Mouse (Mus musculus) hindlimb bud, embryonic 11.5 days (tissue): ENCODE measurements around the gene Ube2g1.
"Not testable (repeated sequence)": the region's sequence is repeated elsewhere in the genome, so short reads cannot be mapped to it uniquely, and the experiment has no call there.

Experiments
- DNase-seq: peaks from one replicate; pipeline ENCODE4 v3.0.0-alpha.2; 2012; ENCODE audit warnings: low read depth, low spot score; ENCODE audit errors: extremely low spot score

The Ube2g1 gene

GRCm38 (mm10) chr11:72597780-72598179, 9.3 kb upstream of the Ube2g1 start:
- DNase-seq, result no peak

DNA sequence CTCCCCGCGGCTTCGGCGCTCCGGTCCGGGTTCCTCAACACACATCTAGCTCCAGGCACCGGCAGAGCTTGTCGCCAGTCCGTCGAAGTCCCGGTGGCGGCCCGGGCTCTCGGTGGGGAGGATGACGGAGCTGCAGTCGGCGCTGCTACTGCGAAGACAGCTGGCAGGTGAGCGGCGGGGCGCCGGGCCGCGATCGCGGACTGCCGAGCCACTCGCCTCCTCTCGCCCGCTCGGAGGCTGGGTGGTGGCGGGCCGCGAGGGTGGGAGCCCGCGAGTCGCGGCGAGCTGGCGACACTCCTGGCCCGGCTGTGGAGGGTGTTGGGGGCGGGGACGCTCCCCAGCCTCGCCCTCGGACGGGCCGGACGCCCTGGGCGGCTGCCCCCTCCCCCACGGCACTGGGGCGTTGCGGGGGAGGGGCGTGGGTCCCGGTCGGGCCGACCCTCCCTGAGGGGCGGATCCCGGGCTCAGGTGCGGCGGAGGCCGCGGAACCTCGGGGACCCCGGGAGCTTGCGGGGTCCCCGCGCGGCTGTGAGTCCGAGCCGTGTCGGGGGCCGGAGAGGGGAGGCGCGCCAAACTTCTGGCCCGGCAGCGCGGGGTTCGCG, 487 bp downstream of the Ube2g1 start:
- no peak for DNase-seq

GRCm38 (mm10) chr11:72608071-72608679, 1.1 kb downstream of the Ube2g1 start:
- DNase-seq, result peak; percentile 85

DNA sequence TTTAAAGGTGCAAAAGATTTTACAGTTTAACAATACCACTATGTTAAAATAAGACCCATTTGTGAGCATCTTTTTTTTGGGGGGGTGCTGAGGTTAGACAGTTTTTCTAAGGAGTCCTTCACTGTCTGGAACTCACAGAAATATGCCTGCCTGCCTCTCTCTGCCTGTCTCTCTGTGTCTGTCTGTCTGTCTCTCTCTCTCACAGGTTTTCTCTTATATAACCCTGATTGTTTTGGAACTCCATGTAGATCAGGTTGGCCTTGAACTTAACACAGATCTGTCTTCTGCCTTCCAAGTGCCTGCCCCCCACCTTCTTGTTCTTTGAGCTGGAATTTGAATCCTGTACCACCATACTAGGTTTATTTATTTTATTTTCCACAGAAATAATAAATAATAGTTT, 2.2 kb downstream of the Ube2g1 start:
- no peak for DNase-seq

DNA sequence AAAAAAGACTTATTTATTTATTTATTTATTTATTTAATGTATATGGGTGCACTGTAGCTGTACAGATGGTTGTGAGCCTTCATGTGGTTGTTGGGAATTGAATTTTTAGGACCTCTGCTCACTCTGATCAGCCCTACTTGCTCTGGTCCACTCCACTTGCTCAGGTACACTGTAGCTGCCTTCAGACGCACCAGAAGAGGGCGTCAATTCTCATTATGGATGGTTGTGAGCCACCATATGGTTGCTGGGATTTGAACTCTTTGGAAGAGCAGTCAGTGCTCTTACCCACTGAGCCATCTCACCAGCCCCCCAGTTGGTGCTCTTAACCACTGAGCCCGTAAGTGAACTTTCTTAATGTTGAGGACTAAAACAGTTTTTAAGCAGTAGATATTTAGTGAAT, 7.3 kb downstream of the Ube2g1 start:
- not testable (repeated sequence) for DNase-seq

DNA sequence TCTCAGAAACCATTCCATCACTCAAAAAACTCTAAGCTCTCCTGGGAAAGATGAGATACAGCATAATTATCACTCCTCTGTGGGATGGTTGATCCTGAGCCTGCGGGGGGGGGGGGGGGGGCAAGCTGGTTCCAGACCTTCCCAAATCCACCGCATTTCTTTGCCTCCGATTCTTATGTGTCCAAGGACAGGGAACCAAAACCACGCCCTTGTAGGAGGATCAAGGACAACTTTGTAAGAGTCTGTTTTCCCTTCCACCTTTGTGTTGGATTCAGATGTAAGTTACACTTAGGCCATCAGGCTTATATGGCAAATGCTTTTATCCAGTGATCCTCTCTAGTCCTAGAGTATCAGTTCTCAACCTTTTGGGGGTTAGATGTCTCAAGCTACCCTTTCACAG, 8.8 kb downstream of the Ube2g1 start:
- DNase-seq, result no peak

DNA sequence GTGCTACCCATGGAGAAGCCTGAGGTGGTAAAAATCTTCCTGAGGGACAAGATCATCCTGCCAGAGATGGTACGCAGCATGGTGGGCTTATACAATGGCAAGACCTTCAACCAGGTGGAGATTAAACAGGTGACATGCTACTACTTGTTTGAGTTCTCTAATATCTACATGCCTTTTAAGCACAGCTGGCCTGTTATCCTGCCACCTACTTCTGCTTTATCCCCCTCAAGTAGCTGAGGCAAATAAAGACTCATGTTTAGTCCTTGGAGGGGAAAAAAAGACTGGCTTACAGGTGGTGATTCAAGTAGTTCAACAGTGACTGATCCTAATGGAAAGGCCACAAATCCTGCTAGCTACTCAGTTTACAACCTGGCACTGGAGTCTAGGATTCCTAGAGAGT, 11.4 kb downstream of the Ube2g1 start:
- no peak for DNase-seq

- DNase-seq, result no peak
These were observed 35.6 kb downstream of the Ube2g1 start for GRCm38 (mm10) chr11:72642730-72643129.

DNA sequence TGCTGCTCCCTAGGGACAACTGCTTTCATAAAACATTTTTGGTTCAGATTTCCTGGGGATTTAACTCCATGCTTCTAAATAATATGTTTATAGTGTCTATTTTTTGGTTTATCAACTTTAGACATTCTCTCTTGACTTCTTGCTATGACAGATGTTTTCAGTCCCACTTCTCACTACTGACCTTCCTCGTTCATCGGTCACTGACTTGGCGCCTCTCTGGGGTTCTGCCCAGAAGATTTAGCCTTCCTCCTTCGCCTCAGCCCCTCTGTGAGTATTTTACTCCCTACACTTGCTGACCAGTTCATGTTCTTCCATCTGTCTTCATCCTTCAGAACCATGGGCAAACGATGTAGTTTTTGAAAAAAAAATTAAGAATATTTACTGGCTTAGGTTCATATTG, 38.3 kb downstream of the Ube2g1 start:
- DNase-seq, result no peak

GRCm38 (mm10) chr11:72650347-72650746, 43.3 kb downstream of the Ube2g1 start:
- DNase-seq, result no peak

GRCm38 (mm10) chr11:72659918-72660317, 52.8 kb downstream of the Ube2g1 start:
- no peak for DNase-seq

GRCm38 (mm10) chr11:72660359-72660758, 53.3 kb downstream of the Ube2g1 start:
- no peak for DNase-seq

DNA sequence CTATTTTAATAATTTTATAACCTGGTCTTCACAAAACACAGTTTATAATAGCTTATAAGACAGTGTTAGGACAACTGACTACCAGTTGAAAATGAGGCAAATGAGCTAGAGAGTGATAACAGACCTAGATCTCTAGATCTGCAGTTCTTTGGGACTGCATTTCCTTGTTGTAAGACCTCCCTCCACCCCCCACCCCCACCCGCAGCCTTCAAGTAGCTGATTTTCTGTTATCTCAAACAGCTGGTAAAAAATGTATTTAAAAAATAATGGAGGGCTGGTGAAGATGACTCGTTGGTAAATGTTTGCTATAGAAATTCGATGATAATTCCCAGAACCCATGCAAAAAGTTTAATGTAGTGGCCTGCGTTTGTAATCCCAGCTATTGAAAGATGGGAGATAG, 57.6 kb downstream of the Ube2g1 start:
- DNase-seq, result no peak

DNA sequence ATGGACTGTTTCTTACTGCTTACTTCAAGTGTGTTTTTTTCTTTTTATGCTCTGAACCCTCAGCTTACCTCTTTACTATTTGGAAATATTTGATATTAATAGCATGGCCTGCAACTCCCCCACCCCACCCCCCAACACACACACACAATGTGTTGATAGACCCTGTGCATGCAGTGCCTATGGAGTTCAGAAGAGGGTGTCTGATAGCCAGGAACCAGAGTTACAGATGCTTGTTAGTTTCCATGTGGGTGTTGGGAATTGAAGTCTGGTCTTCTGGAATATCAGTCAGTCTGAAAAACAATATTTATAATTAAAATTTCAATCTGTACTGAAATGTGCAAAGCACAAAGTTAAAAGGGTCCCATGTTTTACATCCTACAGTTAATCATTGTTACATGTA, 63.6 kb downstream of the Ube2g1 start:
- no peak for DNase-seq

- no peak for DNase-seq
These were observed 64.4 kb downstream of the Ube2g1 start for GRCm38 (mm10) chr11:72671294-72671988.

GRCm38 (mm10) chr11:72672438-72672837, 65.4 kb downstream of the Ube2g1 start:
- DNase-seq, result no peak

GRCm38 (mm10) chr11:72675280-72675679, 68.2 kb downstream of the Ube2g1 start:
- no peak for DNase-seq

DNA sequence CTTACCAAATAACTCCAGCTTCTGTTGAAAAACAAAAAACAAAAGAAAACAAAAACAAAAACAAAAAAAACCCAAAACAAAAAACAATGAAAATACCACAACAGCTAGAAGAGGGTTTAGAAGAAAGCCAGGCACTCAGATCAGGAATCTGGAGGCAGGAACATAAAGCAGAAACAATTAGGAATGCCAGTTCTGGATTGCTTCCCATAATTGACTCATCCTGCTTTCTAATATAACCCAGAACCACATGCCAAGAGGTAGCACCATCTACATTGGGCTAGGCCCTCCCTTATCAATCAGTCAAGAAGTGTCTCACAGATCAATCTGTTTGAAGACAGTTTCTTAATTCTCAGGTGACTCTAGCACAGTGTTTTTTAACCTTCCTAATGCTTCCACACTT, 73.6 kb downstream of the Ube2g1 start:
- no peak for DNase-seq

DNA sequence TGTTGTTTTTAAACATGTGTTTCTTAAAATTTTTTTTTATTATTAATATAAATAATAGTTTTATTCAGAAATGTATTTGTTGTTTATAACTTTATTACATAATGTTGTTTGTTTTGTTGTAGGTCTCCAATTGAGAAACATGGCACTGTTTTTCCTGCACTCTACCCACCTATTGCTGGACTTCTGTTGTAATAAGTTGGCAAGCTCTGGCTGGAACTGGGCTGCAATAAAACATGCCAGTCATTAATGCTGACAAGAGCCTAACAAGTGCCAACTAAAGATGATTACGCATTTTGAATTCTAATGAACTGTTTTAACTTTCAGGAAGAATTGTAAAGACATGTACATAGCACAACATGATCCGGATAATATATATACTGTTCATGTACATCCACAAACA, 76.3 kb downstream of the Ube2g1 start:
- DNase-seq, result no peak

DNA sequence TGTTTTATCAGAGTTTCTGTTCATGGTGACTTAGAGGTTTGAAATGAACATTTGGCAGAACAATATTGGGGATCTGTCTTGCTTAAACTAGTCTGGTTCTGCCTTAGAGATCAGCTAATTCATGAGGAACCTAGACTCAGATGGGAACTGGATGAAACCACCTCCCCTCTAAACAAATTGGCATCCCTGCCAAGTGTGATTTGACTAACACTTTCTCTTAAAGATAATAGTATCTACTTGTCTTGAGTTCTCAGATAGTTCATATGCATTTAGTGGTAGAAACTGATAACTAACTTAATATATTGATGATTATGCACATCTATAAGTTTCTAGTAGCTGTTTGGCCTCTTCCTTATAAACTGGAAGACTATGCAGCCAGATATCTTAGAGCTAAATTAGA, 79.6 kb downstream of the Ube2g1 start:
- no peak for DNase-seq

DNA sequence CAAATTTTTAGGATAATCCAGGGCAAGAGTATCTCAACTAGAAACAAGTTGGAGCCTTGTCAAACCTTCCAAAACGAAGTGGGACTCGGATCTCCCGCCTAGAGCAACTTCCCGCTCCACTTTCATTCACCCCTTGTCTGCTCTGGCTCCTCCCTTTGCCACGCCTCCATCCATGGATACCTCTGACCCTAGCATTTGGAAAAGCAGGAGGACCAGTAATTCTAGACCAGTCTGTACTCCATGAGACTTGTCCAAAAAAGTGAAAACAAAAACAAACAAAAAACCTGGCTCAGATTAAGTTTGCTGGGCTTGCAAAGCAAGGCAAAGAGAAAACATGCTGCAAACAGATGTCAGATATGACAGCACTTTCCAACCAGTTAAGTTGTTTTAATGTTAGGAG, 81.2 kb downstream of the Ube2g1 start:
- DNase-seq, result no peak

GRCm38 (mm10) chr11:72689115-72689514, 82.0 kb downstream of the Ube2g1 start:
- no peak for DNase-seq
